Mouse (Mus musculus) urinary bladder, adult 18-20 months (tissue): Measurements from ENCODE around the gene Lao1.

Experiments used
- DNase-seq, 2 experiments: peaks; one replicate each; pipeline ENCODE4 v3.0.0; 2022; ENCODE audit warnings: low spot score in 2 of 2, mixed read lengths in 2 of 2

Lao1 gene

GRCm38 (mm10) chr4:119014997-119015396 is 53.6 kb downstream of the Lao1 start:
- no peak for DNase-seq

GRCm38 (mm10) chr4:119015557-119015956 is 54.2 kb downstream of the Lao1 start:
- DNase-seq: no peak

DNA sequence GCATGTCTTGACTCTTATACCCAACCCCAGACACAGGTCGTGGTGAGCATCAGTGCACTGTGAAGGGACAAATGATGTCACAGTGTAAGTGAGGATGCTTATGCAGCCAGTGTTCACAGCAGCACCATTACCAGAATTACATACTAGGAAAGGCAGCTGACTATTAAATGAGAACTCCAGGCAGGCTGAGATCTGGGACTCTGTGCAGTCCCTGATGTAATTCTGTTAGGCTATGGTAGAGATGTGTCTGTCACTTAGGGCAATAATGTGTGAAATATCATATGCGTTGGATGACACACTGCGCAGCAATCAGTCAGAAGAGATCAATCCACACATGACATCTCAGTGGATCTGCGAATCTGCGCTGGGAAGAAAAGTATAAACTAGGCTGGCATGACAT is 55.7 kb downstream of the Lao1 start:
- no peak for DNase-seq
